Mouse (Mus musculus) heart, embryonic 11.5 days (tissue): Measurements from ENCODE around the gene Cyp39a1. TPM values are rescaled to one million over a fixed set of nuclear protein-coding genes. Genes with fewer than 3 reads are reported as not detected.

ENCODE experiments used
- ATAC-seq: fragments of 200-750 bp; cut with Nextera tagmentation; replicated peaks from 2 replicates; pipeline ENCODE4 v1.8.0; 2017; ENCODE audit warnings: moderate library complexity; ENCODE audit not compliant: insufficient number of reproducible peaks, low FRiP score, low TSS enrichment
- H3K27ac ChIP-seq: fragments of 300-500 bp; sonication (generic); 2 replicates; pipeline ENCODE4 v1.5.1; 2014; ENCODE audit warnings: mild to moderate bottlenecking, low read depth, low read length
- H3K27me3 ChIP-seq: fragments of 300-500 bp; sonication (generic); 2 replicates; pipeline ENCODE4 v1.6.1; 2014; ENCODE audit warnings: mild to moderate bottlenecking, low read length, mixed read lengths; ENCODE audit not compliant: control insufficient read depth, insufficient read depth
- H3K36me3 ChIP-seq: fragments of 300-500 bp; sonication (generic); 2 replicates; pipeline ENCODE4 v1.6.1; 2014; ENCODE audit warnings: mild to moderate bottlenecking, low read length, moderate library complexity, mixed read lengths; ENCODE audit not compliant: control insufficient read depth, insufficient read depth
- H3K4me1 ChIP-seq: fragments of 300-500 bp; sonication (generic); 2 replicates; pipeline ENCODE4 v1.6.1; 2014; ENCODE audit warnings: low read length; ENCODE audit not compliant: control insufficient read depth, insufficient read depth
- H3K4me2 ChIP-seq: fragments of 300-500 bp; sonication (generic); 2 replicates; pipeline ENCODE4 v1.6.1; 2014; ENCODE audit warnings: mild to moderate bottlenecking, moderate library complexity
- H3K4me3 ChIP-seq: fragments of 300-500 bp; sonication (generic); 2 replicates; pipeline ENCODE4 v1.5.1; 2014; ENCODE audit warnings: low read depth, low read length
- H3K9ac ChIP-seq: fragments of 300-500 bp; sonication (generic); 2 replicates; pipeline ENCODE4 v1.6.1; 2014; ENCODE audit warnings: mild to moderate bottlenecking, low read depth, low read length, moderate library complexity
- H3K9me3 ChIP-seq: fragments of 300-500 bp; sonication (generic); replicated peaks from 2 replicates; pipeline ENCODE4 v1.6.1; 2016; ENCODE audit warnings: low read length; ENCODE audit not compliant: control insufficient read depth
- WGBS: fragments of 180-500 bp; shearing (Covaris S2); extraction: QIAGEN DNeasy Blood & Tissue Kit; methylation state at CpG from one replicate; pipeline ENCODE4 v1.1.7; 2014; ENCODE audit not compliant: insufficient replicate concordance; 5-methylcytosine and 5-hydroxymethylcytosine counted together
- polyA plus RNA-seq: library from polyadenylated mRNA; unstranded; fragments of >200 nt; fragmentation: Nextera tagmentation; extraction: Ambion mirVana; gene quantifications from 2 replicates; pipeline ENCODE4 v1.2.1, GENCODE M21; 2014

Gene Cyp39a1
- polyA plus RNA-seq, 1 experiment from 2014 or later: 18.6 TPM

DNA sequence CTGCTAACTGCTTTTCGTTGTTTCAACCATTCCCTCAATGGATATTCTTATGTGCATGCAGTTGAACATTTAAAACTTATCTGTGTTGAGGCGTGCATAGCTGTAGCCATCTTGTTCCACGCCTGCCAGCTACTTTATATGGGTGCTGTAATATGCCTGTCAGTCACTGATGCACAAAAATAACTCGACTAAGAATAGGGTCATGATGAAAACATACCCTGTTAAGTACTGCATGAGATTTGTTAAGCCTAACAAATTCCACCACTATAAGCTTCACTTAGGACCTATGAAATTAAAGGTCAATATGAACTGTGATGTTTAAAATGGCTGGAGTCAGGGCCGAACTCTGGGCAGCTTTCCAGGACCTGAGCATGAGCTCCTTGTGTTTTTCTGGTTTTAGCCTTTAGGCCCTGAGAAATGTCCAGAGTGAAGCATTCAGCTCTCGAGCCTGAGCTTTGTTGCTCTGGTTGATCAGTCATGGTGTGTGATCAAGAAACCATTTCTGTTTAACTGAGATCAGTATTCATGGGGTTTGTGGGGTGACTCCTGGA lies 2.0 kb downstream of the Cyp39a1 start:
- ATAC-seq: no peak
- no peaks in the 10 kb centered on the region for H3K27me3 ChIP-seq
- no peaks in the 10 kb centered on the region for H3K36me3 ChIP-seq
- no peak overlapping the region for H3K9ac ChIP-seq
- H3K4me3 ChIP-seq: 0 out of 2 replicates have a peak overlapping the region, but pooled peaks have one; percentile 1
- H3K9me3 ChIP-seq: no peaks in the 10 kb centered on the region
- 65% methylated on average over 6 of the region's 6 CpGs for WGBS
- peak overlapping the region; percentile 1; the same call in 1 of the 2 replicates for H3K27ac ChIP-seq
- H3K4me2 ChIP-seq: peak overlapping the region; percentile 93
- H3K4me1 ChIP-seq: peaks cover 14% of the 10 kb centered on the region

DNA sequence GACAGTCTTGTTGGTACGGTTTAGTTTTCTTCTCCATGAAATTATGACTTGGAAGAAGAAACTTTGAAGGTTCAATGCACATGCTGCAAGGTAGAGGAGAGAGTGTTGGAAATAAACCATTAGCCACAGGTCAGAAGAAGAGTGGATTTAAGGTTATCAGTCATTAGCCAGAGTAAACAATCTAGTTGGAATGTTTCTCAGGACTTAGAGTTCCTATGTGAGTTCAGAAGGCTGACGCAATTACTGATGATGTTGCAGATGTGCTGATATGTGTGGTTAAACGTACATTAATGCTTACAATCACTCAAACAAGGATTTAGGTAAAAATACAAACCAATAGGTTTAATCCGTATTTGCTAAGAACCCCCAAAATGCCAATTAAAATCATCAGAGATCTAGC lies 4.7 kb downstream of the Cyp39a1 start:
- Histone ChIP-seq H3K4me2 (no peak overlapping the region), H3K4me1 (peaks cover 10% of the 10 kb centered on the region), H3K4me3 (no peak overlapping the region), H3K9ac (no peak overlapping the region), H3K27ac (no peak overlapping the region), H3K36me3 (no peaks in the 10 kb centered on the region), H3K27me3 (no peaks in the 10 kb centered on the region), H3K9me3 (no peaks in the 10 kb centered on the region)
- ATAC-seq: no peak
- WGBS: 65% methylated on average over 4 of the region's 4 CpGs

DNA sequence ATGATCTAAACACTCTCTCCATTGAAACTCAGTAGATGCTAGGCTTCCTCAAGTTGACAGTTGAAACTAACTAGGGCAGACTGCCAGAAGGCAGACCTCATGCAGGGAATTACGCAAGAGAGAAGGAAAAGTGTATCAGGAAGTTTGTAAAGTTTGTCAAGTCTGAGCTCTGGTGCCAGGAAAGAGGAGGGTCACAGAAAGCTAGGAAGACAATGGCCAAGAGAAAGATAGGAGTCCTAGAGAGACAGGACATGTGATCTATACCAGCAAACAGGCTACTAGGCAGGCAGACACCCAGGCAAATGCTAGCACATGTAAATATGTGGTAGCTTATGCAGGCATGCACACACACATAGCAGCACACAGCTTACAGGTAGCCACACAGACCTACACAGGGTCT lies 8.0 kb downstream of the Cyp39a1 start:
- Histone ChIP-seq H3K27ac (0 out of 2 replicates have a peak overlapping the region, but pooled peaks have one; percentile 29), H3K4me2 (no peak overlapping the region), H3K9me3 (no peaks in the 10 kb centered on the region), H3K9ac (no peak overlapping the region), H3K4me1 (peaks cover 4% of the 10 kb centered on the region; the same call in 1 of the 2 replicates), H3K4me3 (no peak overlapping the region), H3K27me3 (no peaks in the 10 kb centered on the region), H3K36me3 (no peaks in the 10 kb centered on the region)
- 67% methylated on average over 1 of the region's 1 CpGs for WGBS
- ATAC-seq: 0 out of 2 replicates have a peak, but pooled peaks have one; percentile 42

DNA sequence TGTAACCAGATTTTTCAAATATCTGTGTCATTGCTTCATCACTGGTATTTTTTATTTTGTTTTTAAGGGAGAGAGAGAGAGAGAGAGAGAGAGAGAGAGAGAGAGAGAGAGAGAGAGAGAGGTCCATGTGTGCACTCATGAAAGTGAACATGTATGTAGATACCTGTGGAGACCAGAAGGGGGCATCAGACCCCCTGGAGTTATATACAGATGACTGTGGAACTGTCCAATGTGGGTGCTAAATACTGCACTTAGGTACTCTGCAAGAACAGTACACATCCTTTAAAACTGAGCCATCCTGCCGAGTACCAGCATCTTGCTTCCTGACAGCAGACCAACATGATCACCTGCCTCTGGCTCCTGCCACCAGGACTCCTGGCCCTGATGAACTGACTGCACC lies 9.0 kb downstream of the Cyp39a1 start:
- no peak overlapping the region for H3K4me2 ChIP-seq
- no peak overlapping the region for H3K4me3 ChIP-seq
- H3K27ac ChIP-seq: no peak overlapping the region
- H3K27me3 ChIP-seq: no peaks in the 10 kb centered on the region
- ATAC-seq: no peak
- 81% methylated on average over 1 of the region's 1 CpGs for WGBS
- H3K9ac ChIP-seq: no peak overlapping the region
- peaks cover 4% of the 10 kb centered on the region; the same call in 1 of the 2 replicates for H3K4me1 ChIP-seq
- H3K36me3 ChIP-seq: no peaks in the 10 kb centered on the region; the same call in 1 of the 2 replicates
- no peaks in the 10 kb centered on the region for H3K9me3 ChIP-seq

DNA sequence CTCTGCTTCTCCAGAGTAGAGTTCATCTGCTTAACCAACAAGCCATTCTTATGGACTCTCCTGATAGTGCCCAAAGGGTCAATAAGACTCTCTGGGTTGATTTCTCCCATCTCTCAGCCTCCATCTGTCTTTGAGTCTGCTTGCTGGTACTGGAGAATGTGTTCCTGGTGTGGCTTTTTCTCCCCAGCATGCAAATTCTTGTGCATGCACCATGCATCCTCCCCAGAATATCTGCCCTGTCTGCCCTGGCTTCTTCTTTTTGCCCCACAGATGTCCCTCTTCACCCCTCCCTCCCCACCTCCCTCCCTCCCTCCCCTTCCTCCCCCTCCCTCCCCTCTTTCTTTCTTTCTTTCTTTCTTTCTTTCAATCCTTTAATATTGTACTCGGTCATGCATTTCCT lies 10.1 kb downstream of the Cyp39a1 start:
- H3K4me1 ChIP-seq: peaks cover 4% of the 10 kb centered on the region; the same call in 1 of the 2 replicates
- H3K4me3 ChIP-seq: no peak overlapping the region
- no peaks in the 10 kb centered on the region; the same call in 1 of the 2 replicates for H3K36me3 ChIP-seq
- H3K9me3 ChIP-seq: no peaks in the 10 kb centered on the region
- H3K27me3 ChIP-seq: no peaks in the 10 kb centered on the region
- H3K27ac ChIP-seq: no peak overlapping the region
- ATAC-seq: no peak
- no peak overlapping the region for H3K4me2 ChIP-seq
- WGBS: 83% methylated on average over 1 of the region's 1 CpGs
- no peak overlapping the region for H3K9ac ChIP-seq

DNA sequence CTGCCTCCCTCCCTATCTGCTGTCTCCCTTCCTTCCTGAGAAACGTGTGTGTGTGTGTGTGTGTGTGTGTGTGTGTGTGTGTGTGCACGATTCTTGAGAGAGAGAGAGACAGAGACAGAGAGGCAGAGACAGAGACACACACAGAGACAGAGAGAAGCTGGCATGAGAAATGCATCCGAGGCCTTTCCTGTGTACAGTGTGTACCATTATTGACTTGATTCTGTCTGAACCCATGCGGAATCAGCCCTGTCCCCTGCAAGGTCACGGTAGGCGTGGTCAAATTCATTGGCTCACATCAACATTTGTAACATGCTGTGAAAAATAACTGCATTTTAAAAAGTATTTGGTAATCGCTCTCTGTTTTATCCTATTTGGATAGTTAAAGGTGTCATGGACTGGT lies 16.9 kb downstream of the Cyp39a1 start:
- no peaks in the 10 kb centered on the region; the same call in 1 of the 2 replicates for H3K36me3 ChIP-seq
- 85% methylated on average over 6 of the region's 7 CpGs for WGBS

DNA sequence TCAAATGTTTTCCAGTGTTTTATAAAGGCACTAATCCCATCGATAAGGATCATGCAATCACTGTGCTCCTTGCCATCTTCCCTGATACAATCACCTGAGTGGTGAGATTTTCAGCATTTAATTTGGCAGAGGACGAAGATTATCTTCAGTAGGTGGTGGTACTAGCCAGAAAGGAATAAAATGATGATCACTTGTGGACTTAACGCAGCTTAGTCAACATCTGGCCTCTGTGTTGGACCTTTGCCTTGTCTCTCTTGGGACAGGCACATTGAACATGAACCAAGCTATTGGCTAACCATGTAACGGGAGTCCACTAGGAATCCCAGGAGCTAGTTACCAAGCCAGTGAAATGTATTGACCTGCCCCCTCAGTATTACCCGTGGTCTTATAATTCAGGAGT lies 17.4 kb downstream of the Cyp39a1 start:
- Histone ChIP-seq H3K4me1 (no peaks in the 10 kb centered on the region), H3K36me3 (no peaks in the 10 kb centered on the region; the same call in 1 of the 2 replicates), H3K9me3 (no peaks in the 10 kb centered on the region), H3K27me3 (no peaks in the 10 kb centered on the region), H3K4me3 (no peak overlapping the region), H3K27ac (no peak overlapping the region), H3K4me2 (no peak overlapping the region), H3K9ac (no peak overlapping the region)
- no peak for ATAC-seq
- WGBS: 85% methylated on average over 5 of the region's 5 CpGs

More for the DNA sequence above, 16.9 kb downstream of the Cyp39a1 start:
- Histone ChIP-seq H3K9me3 (no peaks in the 10 kb centered on the region), H3K27ac (no peak overlapping the region), H3K27me3 (no peaks in the 10 kb centered on the region), H3K4me2 (no peak overlapping the region), H3K4me1 (no peaks in the 10 kb centered on the region), H3K9ac (no peak overlapping the region), H3K4me3 (no peak overlapping the region)
- no peak for ATAC-seq

DNA sequence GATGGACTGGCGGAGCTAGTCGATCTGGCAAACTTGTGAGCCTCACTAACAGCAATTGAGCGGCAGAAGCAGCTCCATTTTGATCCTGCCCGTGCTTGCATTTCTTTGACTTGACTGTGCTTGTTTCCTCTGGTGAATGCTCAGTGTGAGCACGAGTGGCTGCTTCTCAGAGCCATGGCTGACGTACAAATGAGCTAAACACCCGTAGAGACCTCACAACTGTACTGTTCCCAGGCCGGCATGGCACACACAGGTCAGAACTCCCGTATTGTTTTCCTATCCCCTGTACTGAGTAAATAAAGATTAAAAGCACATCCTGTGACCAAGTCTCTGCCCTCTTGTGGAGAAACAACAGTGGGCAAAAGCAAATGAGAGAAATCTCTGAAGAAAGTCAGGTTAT lies 22.4 kb downstream of the Cyp39a1 start:
- H3K27ac ChIP-seq: no peak overlapping the region
- peaks cover 6% of the 10 kb centered on the region for H3K36me3 ChIP-seq

More for the DNA sequence above, 22.4 kb downstream of the Cyp39a1 start:
- H3K4me2 ChIP-seq: no peak overlapping the region
- H3K9ac ChIP-seq: no peak overlapping the region
- no peak for ATAC-seq
- no peaks in the 10 kb centered on the region for H3K4me1 ChIP-seq
- WGBS: 78% methylated on average over 9 of the region's 9 CpGs
- no peak overlapping the region for H3K4me3 ChIP-seq
- H3K27me3 ChIP-seq: no peaks in the 10 kb centered on the region
- H3K9me3 ChIP-seq: no peaks in the 10 kb centered on the region
